Mouse (Mus musculus): ENCODE data around the gene Abhd10. TPM values are rescaled to one million over a fixed set of nuclear protein-coding genes. Genes with fewer than 3 reads are reported as not detected.

The Abhd10 gene
- polyA plus RNA-seq, 1 experiment from 2014 or later: 35.5 TPM

- Histone ChIP-seq H3K27ac (no peak overlapping the region), H3K9me3 (replicated peaks; ENCODE audit: low read length) (no peaks in the 10 kb centered on the region), H3K4me1 (replicated peaks; ENCODE audit: insufficient read depth, low read length) (no peaks in the 10 kb centered on the region), H3K36me3 (ENCODE audit: insufficient read depth, low read length) (no peaks in the 10 kb centered on the region), H3K4me2 (ENCODE audit: low read length) (no peak overlapping the region), H3K27me3 (ENCODE audit: insufficient read depth, low read length) (no peaks in the 10 kb centered on the region), H3K4me3 (replicated peaks; ENCODE audit: low read depth, low read length) (no peak overlapping the region), H3K9ac (ENCODE audit: low read depth, low read length) (no peak overlapping the region)
- peak; percentile 71 for TF ChIP-seq CTCF (IDR thresholded peaks at IDR 0.05; ENCODE audit: low read depth)
- peak; percentile 44 for DNase-seq (ENCODE audit: low spot score)
- WGBS: 60% methylated on average over 7 of the region's 7 CpGs
- ATAC-seq (replicated peaks; ENCODE audit: low FRiP score, low read depth): peak; percentile 21
Measured at GRCm38 (mm10) chr16:45711263-45711662, 31.5 kb downstream of the Abhd10 start.

- no peak for TF ChIP-seq CTCF (IDR thresholded peaks at IDR 0.05; ENCODE audit: low read depth)
- WGBS: 69% methylated on average over 5 of the region's 5 CpGs
- no peak for ATAC-seq (replicated peaks; ENCODE audit: low FRiP score, low read depth)
- Histone ChIP-seq H3K9ac (ENCODE audit: low read depth, low read length) (no peak overlapping the region), H3K4me2 (ENCODE audit: low read length) (no peak overlapping the region), H3K4me1 (replicated peaks; ENCODE audit: insufficient read depth, low read length) (no peaks in the 10 kb centered on the region), H3K36me3 (ENCODE audit: insufficient read depth, low read length) (no peaks in the 10 kb centered on the region), H3K27ac (no peak overlapping the region), H3K4me3 (replicated peaks; ENCODE audit: low read depth, low read length) (no peak overlapping the region), H3K9me3 (replicated peaks; ENCODE audit: low read length) (no peaks in the 10 kb centered on the region), H3K27me3 (ENCODE audit: insufficient read depth, low read length) (no peaks in the 10 kb centered on the region)
- no peak for DNase-seq (ENCODE audit: low spot score)
Measured at GRCm38 (mm10) chr16:45699301-45699700, 43.5 kb downstream of the Abhd10 start.

GRCm38 (mm10) chr16:45697996-45698395 is 44.8 kb downstream of the Abhd10 start:
- ATAC-seq (replicated peaks; ENCODE audit: low FRiP score, low read depth) (no peak), DNase-seq (ENCODE audit: low spot score) (no peak)
- Histone ChIP-seq H3K4me2 (ENCODE audit: low read length) (no peak overlapping the region), H3K27ac (no peak overlapping the region), H3K9me3 (replicated peaks; ENCODE audit: low read length) (no peaks in the 10 kb centered on the region), H3K4me3 (replicated peaks; ENCODE audit: low read depth, low read length) (no peak overlapping the region), H3K27me3 (ENCODE audit: insufficient read depth, low read length) (no peaks in the 10 kb centered on the region), H3K4me1 (replicated peaks; ENCODE audit: insufficient read depth, low read length) (no peaks in the 10 kb centered on the region), H3K9ac (ENCODE audit: low read depth, low read length) (no peak overlapping the region), H3K36me3 (ENCODE audit: insufficient read depth, low read length) (no peaks in the 10 kb centered on the region)
- 81% methylated on average over 6 of the region's 6 CpGs for WGBS
- TF ChIP-seq CTCF (IDR thresholded peaks at IDR 0.05; ENCODE audit: low read depth): no peak

GRCm38 (mm10) chr16:45695445-45696160 is 47.2 kb downstream of the Abhd10 start:
- no peak for ATAC-seq (replicated peaks; ENCODE audit: low FRiP score, low read depth)
- no peak overlapping the region for H3K4me2 ChIP-seq (ENCODE audit: low read length)
- DNase-seq (ENCODE audit: low spot score): no peak
- TF ChIP-seq CTCF (IDR thresholded peaks at IDR 0.05; ENCODE audit: low read depth): no peak
- no peaks in the 10 kb centered on the region for H3K9me3 ChIP-seq (replicated peaks; ENCODE audit: low read length)
- H3K4me3 ChIP-seq (replicated peaks; ENCODE audit: low read depth, low read length): no peak overlapping the region
- no peak overlapping the region for H3K27ac ChIP-seq
- no peaks in the 10 kb centered on the region for H3K27me3 ChIP-seq (ENCODE audit: insufficient read depth, low read length)
- 79% methylated on average over 9 of the region's 9 CpGs for WGBS
- H3K36me3 ChIP-seq (ENCODE audit: insufficient read depth, low read length): no peaks in the 10 kb centered on the region
- no peaks in the 10 kb centered on the region for H3K4me1 ChIP-seq (replicated peaks; ENCODE audit: insufficient read depth, low read length)
- H3K9ac ChIP-seq (ENCODE audit: low read depth, low read length): no peak overlapping the region

GRCm38 (mm10) chr16:45693558-45693957 is 49.2 kb downstream of the Abhd10 start, which contains the start of gene Tmprss7:
Gene Tmprss7, minus strand, starts transcription at chr16:45693658.
- 57% methylated on average over 10 of the region's 10 CpGs for WGBS
- no peak for ATAC-seq (replicated peaks; ENCODE audit: low FRiP score, low read depth)

GRCm38 (mm10) chr16:45692851-45693250 is 49.9 kb downstream of the Abhd10 start:
- no peaks in the 10 kb centered on the region for H3K4me1 ChIP-seq (replicated peaks; ENCODE audit: insufficient read depth, low read length)
- H3K4me3 ChIP-seq (replicated peaks; ENCODE audit: low read depth, low read length): no peak overlapping the region

More at GRCm38 (mm10) chr16:45693558-45693957, 49.2 kb downstream of the Abhd10 start, which contains the start of gene Tmprss7:
- no peak within 1 kb of the TSS for H3K27ac ChIP-seq
- TF ChIP-seq CTCF (IDR thresholded peaks at IDR 0.05; ENCODE audit: low read depth): no peak
- no peaks in the 10 kb centered on the region for H3K4me1 ChIP-seq (replicated peaks; ENCODE audit: insufficient read depth, low read length)
- H3K36me3 ChIP-seq (ENCODE audit: insufficient read depth, low read length): no peaks in the 10 kb centered on the region
- no peak within 1 kb of the TSS for H3K4me2 ChIP-seq (ENCODE audit: low read length)
- no peak within 1 kb of the TSS for H3K4me3 ChIP-seq (replicated peaks; ENCODE audit: low read depth, low read length)
- no peak for DNase-seq (ENCODE audit: low spot score)
- no peak within 1 kb of the TSS for H3K9ac ChIP-seq (ENCODE audit: low read depth, low read length)
- no peaks in the 10 kb centered on the region for H3K9me3 ChIP-seq (replicated peaks; ENCODE audit: low read length)
- no peaks in the 10 kb centered on the region for H3K27me3 ChIP-seq (ENCODE audit: insufficient read depth, low read length)

More at GRCm38 (mm10) chr16:45692851-45693250, 49.9 kb downstream of the Abhd10 start:
- Histone ChIP-seq H3K9ac (ENCODE audit: low read depth, low read length) (no peak overlapping the region), H3K27ac (no peak overlapping the region), H3K36me3 (ENCODE audit: insufficient read depth, low read length) (no peaks in the 10 kb centered on the region), H3K4me2 (ENCODE audit: low read length) (no peak overlapping the region), H3K27me3 (ENCODE audit: insufficient read depth, low read length) (no peaks in the 10 kb centered on the region), H3K9me3 (replicated peaks; ENCODE audit: low read length) (no peaks in the 10 kb centered on the region)
- 83% methylated on average over 3 of the region's 3 CpGs for WGBS
- no peak for DNase-seq (ENCODE audit: low spot score)
- ATAC-seq (replicated peaks; ENCODE audit: low FRiP score, low read depth): no peak
- TF ChIP-seq CTCF (IDR thresholded peaks at IDR 0.05; ENCODE audit: low read depth): no peak
